Comparison of ENCODE assay signal across 18 mouse cellular contexts in the genomic region with DNA sequence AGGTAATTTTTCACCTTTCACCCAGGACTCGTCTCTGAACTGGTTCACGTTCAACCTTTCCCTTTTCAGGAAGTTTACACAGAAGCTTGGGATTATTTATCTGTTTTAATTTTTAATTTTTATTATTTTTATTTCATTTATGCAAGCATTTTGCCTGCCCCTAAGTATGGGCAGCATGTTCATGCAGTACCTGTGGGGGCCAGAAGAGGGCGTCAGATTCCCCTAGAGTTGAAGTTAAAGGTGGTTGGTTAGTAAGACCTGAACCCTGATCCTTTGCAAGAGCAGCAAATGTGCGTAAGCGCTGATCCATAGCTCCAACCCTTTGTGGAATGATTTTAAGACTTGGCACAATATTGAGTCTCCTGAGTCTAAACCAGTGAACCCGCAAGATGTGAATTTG.
DNase-seq lines count a peak whose midpoint lies in the region; ATAC-seq lines count a peak whose summit lies in the region.
"Had no signal": no experiment of that assay in that cellular context is flagged by ENCODE, and none has a peak within 500 bp of the region (broad histone marks: within the 10 kb centered on the region; RNA-seq: fewer than 3 reads in every experiment).

No protein-coding gene starts in this region.

- peak; percentile 57 for DNase-seq in adrenal gland, postnatal 14 days
- no peak for DNase-seq in adrenal gland, adult 8-10 months
- peak; percentile 7 for DNase-seq in kidney, adult 9 months
- peak; percentile 5 for DNase-seq in A20 (ENCODE audit: low read depth, low spot score)
- peak; percentile 21 for DNase-seq in ZHBTc4 (ENCODE audit: low read depth, low spot score)
- DNase-seq in limb, embryonic 10.5 days (ENCODE audit: low spot score) = no peak
- no peak for DNase-seq in spleen, postnatal 4 days (ENCODE audit: low spot score in 2 of 2)
- DNase-seq: B cell, adult 2 months; cerebellum, adult 11 months; embryo, embryonic 11 days; kidney, adult 8-10 months; layer of hippocampus, adult 9-11 months; liver, embryonic 13.5 days; midbrain, embryonic 14.5 days had no signal

- 89% methylated on average over 6 of the region's 6 CpGs for WGBS in kidney, embryonic 15.5 days
- WGBS in limb, embryonic 10.5 days = 83% methylated on average over 6 of the region's 6 CpGs

- H3K9me3 ChIP-seq in kidney, embryonic 15.5 days (replicated peaks) = no peaks in the 10 kb centered on the region
- H3K9me3 ChIP-seq in limb, embryonic 10.5 days (replicated peaks) = no peaks in the 10 kb centered on the region
- H3K9me3 ChIP-seq: liver, embryonic 13.5 days; stomach, embryonic 15.5 days had no signal

- H3K4me3 ChIP-seq in kidney, embryonic 15.5 days (replicated peaks) = no peak overlapping the region
- H3K4me3 ChIP-seq in limb, embryonic 10.5 days = no peak overlapping the region
- H3K4me3 ChIP-seq: liver, embryonic 13.5 days; stomach, embryonic 15.5 days had no signal

- no peak overlapping the region for H3K4me2 ChIP-seq in kidney, embryonic 15.5 days
- H3K4me2 ChIP-seq: hindbrain, embryonic 14.5 days; liver, embryonic 13.5 days; stomach, embryonic 15.5 days had no signal

- H3K4me1 ChIP-seq in kidney, embryonic 15.5 days = no peaks in the 10 kb centered on the region
- no peaks in the 10 kb centered on the region for H3K4me1 ChIP-seq in limb, embryonic 10.5 days
- H3K4me1 ChIP-seq: liver, embryonic 13.5 days; stomach, embryonic 15.5 days had no signal

- no peak for ATAC-seq in kidney, embryonic 15.5 days (replicated peaks; ENCODE audit: low FRiP score)

- no peak overlapping the region for H3K9ac ChIP-seq in kidney, embryonic 15.5 days
- H3K9ac ChIP-seq: hindbrain, embryonic 14.5 days; liver, embryonic 13.5 days; stomach, embryonic 15.5 days had no signal

- H3K27ac ChIP-seq in kidney, embryonic 15.5 days = no peak overlapping the region
- H3K27ac ChIP-seq in limb, embryonic 10.5 days = no peak overlapping the region
- H3K27ac ChIP-seq: hindbrain, embryonic 14.5 days; liver, embryonic 13.5 days; macrophage; stomach, embryonic 15.5 days had no signal

- H3K36me3 ChIP-seq in kidney, embryonic 15.5 days = no peaks in the 10 kb centered on the region
- H3K36me3 ChIP-seq in limb, embryonic 10.5 days = no peaks in the 10 kb centered on the region
- H3K36me3 ChIP-seq: liver, embryonic 13.5 days; stomach, embryonic 15.5 days had no signal

- H3K27me3 ChIP-seq in kidney, embryonic 15.5 days = no peaks in the 10 kb centered on the region
- no peaks in the 10 kb centered on the region for H3K27me3 ChIP-seq in limb, embryonic 10.5 days (ENCODE audit: low read depth, poor library complexity, severe bottlenecking)
- H3K27me3 ChIP-seq: liver, embryonic 13.5 days; stomach, embryonic 15.5 days had no signal

Comparison
In these comparisons a context has a peak if more than half of its experiments do, and no peak if none do; other contexts are left out.
1. DNase-seq: peak in adrenal gland, postnatal 14 days (single experiment), kidney, adult 9 months (single experiment), A20 (single experiment) and ZHBTc4 (single experiment); none in adrenal gland, adult 8-10 months (single experiment), limb, embryonic 10.5 days (single experiment) and spleen, postnatal 4 days (0 of 2).